Mouse (Mus musculus) lung, embryonic 14.5 days (tissue): ENCODE data around the gene Kdm4b. TPM values are rescaled to one million over a fixed set of nuclear protein-coding genes. Genes with fewer than 3 reads are reported as not detected.

ENCODE experiments used
- ATAC-seq: fragments of 200-750 bp; cut with Nextera tagmentation; 2 replicates; pipeline ENCODE4 v1.8.0; 2017; ENCODE audit warnings: mild to moderate bottlenecking, moderate TSS enrichment, moderate library complexity; ENCODE audit not compliant: insufficient read depth
- DNase-seq: peaks from one replicate; pipeline ENCODE4 v3.0.0-alpha.2; 2015
- H3K27ac ChIP-seq: fragments of 300-500 bp; sonication (generic); 2 replicates; pipeline ENCODE4 v1.5.1; 2014; ENCODE audit warnings: low read depth, mild to moderate bottlenecking, moderate library complexity
- H3K27me3 ChIP-seq: fragments of 300-500 bp; sonication (generic); 2 replicates; pipeline ENCODE4 v1.6.1; 2014; ENCODE audit warnings: low read length, control low read depth; ENCODE audit not compliant: insufficient read depth
- H3K36me3 ChIP-seq: fragments of 300-500 bp; sonication (generic); 2 replicates; pipeline ENCODE4 v1.6.1; 2014; ENCODE audit warnings: control low read depth; ENCODE audit not compliant: insufficient read depth
- H3K4me1 ChIP-seq: fragments of 300-500 bp; sonication (generic); 2 replicates; pipeline ENCODE4 v1.6.1; 2014; ENCODE audit warnings: antibody characterized with exemption, control low read depth; ENCODE audit not compliant: insufficient read depth
- H3K4me2 ChIP-seq: fragments of 300-500 bp; sonication (generic); 2 replicates; pipeline ENCODE4 v1.6.1; 2014; ENCODE audit warnings: mild to moderate bottlenecking
- H3K4me3 ChIP-seq: fragments of 300-500 bp; sonication (generic); 2 replicates; pipeline ENCODE4 v1.5.1; 2014; ENCODE audit warnings: low read depth, low read length
- H3K9ac ChIP-seq: fragments of 300-500 bp; sonication (generic); 2 replicates; pipeline ENCODE4 v1.6.1; 2014
- H3K9me3 ChIP-seq: fragments of 300-500 bp; sonication (generic); 2 replicates; pipeline ENCODE4 v1.6.1; 2016; ENCODE audit warnings: low read depth, low read length, control low read depth
- CTCF ChIP-seq: IDR thresholded peaks from 2 replicates; pipeline ENCODE4 v1.5.1; 2016; ENCODE audit warnings: antibody characterized with exemption, low read depth
- WGBS: fragments of 180-500 bp; shearing (Covaris S2); extraction: QIAGEN DNeasy Blood & Tissue Kit; methylation state at CpG from one replicate; pipeline ENCODE4 v1.1.7; 2014; 5-methylcytosine and 5-hydroxymethylcytosine counted together
- microRNA-seq: library from miRNA; unstranded; fragments of <30 nt; microRNA quantifications from one replicate; pipeline ENCODE4, GENCODE M21; 2016; ENCODE audit warnings: borderline number of aligned reads
- polyA plus RNA-seq: library from polyadenylated mRNA; unstranded; fragments of >200 nt; fragmentation: Nextera tagmentation; extraction: Ambion mirVana; gene quantifications from 2 replicates; pipeline ENCODE4 v1.2.1, GENCODE M21; 2014

The Kdm4b gene
- polyA plus RNA-seq, 1 experiment from 2014 or later = 36.7 TPM

DNA sequence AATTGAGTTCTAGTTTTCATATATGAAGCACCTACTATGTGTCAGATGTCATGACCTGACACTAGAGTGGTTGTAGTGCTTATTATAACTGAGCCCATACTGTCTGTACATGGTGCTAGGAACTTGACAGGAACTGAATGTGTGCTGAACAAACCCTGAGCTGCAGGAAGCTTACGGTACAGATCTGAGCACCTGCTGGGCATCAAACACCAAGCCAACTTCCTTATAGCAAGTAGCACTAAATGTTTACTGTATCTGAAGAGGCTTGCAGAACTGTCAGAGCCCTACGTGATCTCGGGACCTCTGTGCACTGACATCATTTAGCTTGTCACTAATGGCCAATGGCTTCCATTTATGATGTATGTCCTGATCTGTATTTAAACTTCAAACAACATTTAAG is 105.7 kb downstream of the Kdm4b start:
- peaks cover 76% of the 10 kb centered on the region for H3K36me3 ChIP-seq
- WGBS = 69% methylated on average over 3 of the region's 3 CpGs
- no peak for TF ChIP-seq CTCF

GRCm38 (mm10) chr17:56439731-56440460 is 114.0 kb downstream of the Kdm4b start:
- no peaks in the 10 kb centered on the region for H3K27me3 ChIP-seq
- peaks cover 82% of the 10 kb centered on the region for H3K36me3 ChIP-seq
- H3K9me3 ChIP-seq = peaks cover 2% of the 10 kb centered on the region; the same call in 1 of the 2 replicates
- H3K4me1 ChIP-seq = no peaks in the 10 kb centered on the region
- no peak for TF ChIP-seq CTCF
- H3K9ac ChIP-seq = no peak overlapping the region
- H3K4me2 ChIP-seq = no peak overlapping the region
- no peak for ATAC-seq
- no peak overlapping the region for H3K4me3 ChIP-seq
- DNase-seq = no peak
- H3K27ac ChIP-seq = no peak overlapping the region
- 82% methylated on average over 15 of the region's 15 CpGs for WGBS

More for the DNA sequence above, 105.7 kb downstream of the Kdm4b start:
- Histone ChIP-seq H3K4me3 (no peak overlapping the region), H3K4me2 (no peak overlapping the region), H3K9ac (no peak overlapping the region), H3K4me1 (no peaks in the 10 kb centered on the region), H3K9me3 (no peaks in the 10 kb centered on the region), H3K27ac (no peak overlapping the region), H3K27me3 (no peaks in the 10 kb centered on the region)
- DNase-seq = no peak
- no peak for ATAC-seq

DNA sequence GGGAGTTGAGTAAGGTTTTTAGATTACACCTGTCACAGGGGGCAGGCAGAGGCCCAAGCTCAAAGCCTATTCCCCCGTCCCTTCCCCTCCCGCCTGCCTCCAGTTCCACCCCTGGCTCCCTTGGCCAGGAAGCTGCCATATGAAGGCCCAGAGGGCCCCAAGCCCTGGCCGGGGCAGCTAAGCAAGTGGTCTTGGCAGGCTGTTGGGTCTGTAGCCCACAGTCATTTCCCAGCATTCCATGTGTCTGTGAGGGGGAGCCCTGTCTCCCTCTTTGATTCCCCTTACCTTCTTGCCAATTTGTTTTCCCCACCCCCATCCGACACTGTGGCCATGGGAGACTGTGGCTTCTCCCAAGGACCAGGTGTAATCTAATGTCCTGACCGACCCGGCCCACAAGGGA is 116.5 kb downstream of the Kdm4b start:
- Histone ChIP-seq H3K4me1 (no peaks in the 10 kb centered on the region), H3K27ac (no peak overlapping the region), H3K27me3 (no peaks in the 10 kb centered on the region), H3K4me3 (no peak overlapping the region), H3K9ac (no peak overlapping the region), H3K4me2 (no peak overlapping the region), H3K36me3 (peaks cover 82% of the 10 kb centered on the region), H3K9me3 (peaks cover 2% of the 10 kb centered on the region; the same call in 1 of the 2 replicates)
- ATAC-seq (no peak), DNase-seq (no peak)
- TF ChIP-seq CTCF = no peak
- 76% methylated on average over 6 of the region's 6 CpGs for WGBS

DNA sequence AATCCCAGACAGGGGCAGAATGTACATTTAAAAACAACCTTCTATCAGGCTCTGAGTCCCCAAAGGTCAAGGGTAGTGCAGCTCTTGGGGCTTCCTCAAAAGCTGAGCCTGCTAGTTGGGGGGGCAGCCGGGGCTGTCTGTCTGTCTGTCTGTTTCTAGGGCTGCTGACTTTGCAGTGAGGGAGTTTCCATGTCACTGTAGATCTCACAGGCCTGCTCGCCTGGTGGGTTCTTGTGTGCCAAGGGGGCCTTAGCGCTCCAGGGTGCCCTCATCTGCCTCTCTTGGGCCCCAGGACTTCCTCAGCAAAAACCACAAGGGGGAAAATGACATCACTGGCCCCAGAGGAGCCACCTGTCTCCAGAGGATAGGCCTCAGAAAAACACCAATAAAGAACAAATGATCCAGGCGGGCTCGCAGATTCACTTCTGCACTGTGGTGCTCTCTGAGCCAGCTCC is 117.5 kb downstream of the Kdm4b start:
- Histone ChIP-seq H3K9me3 (no peaks in the 10 kb centered on the region), H3K36me3 (peaks cover 83% of the 10 kb centered on the region), H3K27me3 (no peaks in the 10 kb centered on the region), H3K4me1 (no peaks in the 10 kb centered on the region), H3K4me2 (no peak overlapping the region), H3K9ac (no peak overlapping the region), H3K27ac (no peak overlapping the region), H3K4me3 (no peak overlapping the region)
- WGBS = 69% methylated on average over 5 of the region's 5 CpGs
- no peak for ATAC-seq
- no peak for DNase-seq
- TF ChIP-seq CTCF = no peak

- Histone ChIP-seq H3K9ac (no peak overlapping the region), H3K27me3 (no peaks in the 10 kb centered on the region), H3K9me3 (no peaks in the 10 kb centered on the region), H3K4me2 (no peak overlapping the region), H3K36me3 (peaks cover 87% of the 10 kb centered on the region), H3K4me3 (no peak overlapping the region), H3K27ac (no peak overlapping the region), H3K4me1 (no peaks in the 10 kb centered on the region)
- no peak for TF ChIP-seq CTCF
- 89% methylated on average over 3 of the region's 3 CpGs for WGBS
- DNase-seq = no peak
- ATAC-seq = no peak
Observed at GRCm38 (mm10) chr17:56444771-56445170, 118.9 kb downstream of the Kdm4b start.

GRCm38 (mm10) chr17:56445397-56445796 is 119.5 kb downstream of the Kdm4b start:
- TF ChIP-seq CTCF = no peak
- Histone ChIP-seq H3K4me3 (no peak overlapping the region), H3K9me3 (no peaks in the 10 kb centered on the region), H3K9ac (no peak overlapping the region), H3K4me1 (no peaks in the 10 kb centered on the region), H3K4me2 (no peak overlapping the region), H3K36me3 (peaks cover 94% of the 10 kb centered on the region), H3K27me3 (no peaks in the 10 kb centered on the region), H3K27ac (no peak overlapping the region)
- 70% methylated on average over 14 of the region's 14 CpGs for WGBS
- peak; percentile 64 for DNase-seq
- ATAC-seq = no peak

GRCm38 (mm10) chr17:56447716-56448115 is 121.9 kb downstream of the Kdm4b start:
- H3K4me1 ChIP-seq = no peaks in the 10 kb centered on the region
- no peak overlapping the region for H3K27ac ChIP-seq
- H3K4me2 ChIP-seq = no peak overlapping the region
- no peak for TF ChIP-seq CTCF
- no peak for ATAC-seq
- no peaks in the 10 kb centered on the region for H3K27me3 ChIP-seq
- no peak overlapping the region for H3K4me3 ChIP-seq
- 69% methylated on average over 2 of the region's 2 CpGs for WGBS
- peaks cover 99% of the 10 kb centered on the region for H3K36me3 ChIP-seq
- H3K9me3 ChIP-seq = no peaks in the 10 kb centered on the region
- no peak for DNase-seq
- H3K9ac ChIP-seq = no peak overlapping the region

Small RNA genes within 50 kb of the gene (microRNA-seq; reads per million reads assigned to microRNA genes)
- not detected for gene Mir6977

Other genes with a start within 250 kb of the Kdm4b start
- gene Hdgfl2, start 246.4 kb upstream of the Kdm4b start, polyA plus RNA-seq = 96.2 and 111 TPM in 2 replicates
- gene Plin4, start 216.3 kb upstream of the Kdm4b start, polyA plus RNA-seq = 0.12 and 0.28 TPM in 2 replicates
- gene Plin5, start 208.5 kb upstream of the Kdm4b start, polyA plus RNA-seq = 0.34 and 0.86 TPM in 2 replicates
- 0.17 TPM in 1 of 2 replicates, not detected in the other for gene Lrg1, start 204.1 kb upstream of the Kdm4b start, polyA plus RNA-seq
- gene Sema6b, start 185.7 kb upstream of the Kdm4b start, polyA plus RNA-seq = 1.7 and 1.8 TPM in 2 replicates
- 14.5 and 16.2 TPM in 2 replicates for gene Tnfaip8l1, start 163.6 kb upstream of the Kdm4b start, polyA plus RNA-seq
- 93.0 and 95.3 TPM in 2 replicates for gene Mydgf, start 142.1 kb upstream of the Kdm4b start, polyA plus RNA-seq
- gene Dpp9, start 107.2 kb upstream of the Kdm4b start, polyA plus RNA-seq = 37.9 and 41.3 TPM in 2 replicates
- gene Fem1a, start 69.3 kb upstream of the Kdm4b start, polyA plus RNA-seq = 14.5 and 15.4 TPM in 2 replicates
- 4.5 and 4.9 TPM in 2 replicates for gene Ticam1, start 49.3 kb upstream of the Kdm4b start, polyA plus RNA-seq
- gene Plin3, start 33.2 kb upstream of the Kdm4b start, polyA plus RNA-seq = 69.7 and 71.0 TPM in 2 replicates
- not detected in 2 replicates for gene Arrdc5, start 25.8 kb upstream of the Kdm4b start, polyA plus RNA-seq
- gene Uhrf1, start 22.7 kb upstream of the Kdm4b start, polyA plus RNA-seq = 137 and 147 TPM in 2 replicates
- 96.8 and 112 TPM in 2 replicates for gene Ptprs, start 150.4 kb downstream of the Kdm4b start, polyA plus RNA-seq
- gene Znrf4, start 186.4 kb downstream of the Kdm4b start, polyA plus RNA-seq = not detected in 2 replicates
- 1.4 and 1.6 TPM in 2 replicates for gene Gm20219, start 228.3 kb downstream of the Kdm4b start, polyA plus RNA-seq